Mouse (Mus musculus) olfactory bulb, adult 2 months (tissue): ENCODE data around the gene Cbx7.

ENCODE experiments used
- CTCF ChIP-seq: fragments of 200-500 bp; IDR thresholded peaks from 2 replicates; pipeline ENCODE4 v1.5.1; 2012; ENCODE audit warnings: low read depth, mild to moderate bottlenecking, low read length, moderate library complexity; ENCODE audit not compliant: insufficient read depth
- POLR2A ChIP-seq: fragments of 200-500 bp; IDR thresholded peaks from 2 replicates; pipeline ENCODE4 v1.6.1; 2012; ENCODE audit warnings: mild to moderate bottlenecking, low read depth, low read length, moderate library complexity; ENCODE audit not compliant: insufficient read depth

- TF ChIP-seq CTCF (no peak), POLR2A (no peak)
These were observed 34.5 kb upstream of the Cbx7 start for GRCm38 (mm10) chr15:80005436-80005835.
